Mouse (Mus musculus): ENCODE results near the gene Gtsf1l. TPM values are rescaled to one million over a fixed set of nuclear protein-coding genes. Genes with fewer than 3 reads are reported as not detected.

The Gtsf1l gene
- not detected for total RNA-seq (2021)
- long read RNA-seq, experiment 1, result 0 reads
- long read RNA-seq, experiment 2, result 0 reads

DNA sequence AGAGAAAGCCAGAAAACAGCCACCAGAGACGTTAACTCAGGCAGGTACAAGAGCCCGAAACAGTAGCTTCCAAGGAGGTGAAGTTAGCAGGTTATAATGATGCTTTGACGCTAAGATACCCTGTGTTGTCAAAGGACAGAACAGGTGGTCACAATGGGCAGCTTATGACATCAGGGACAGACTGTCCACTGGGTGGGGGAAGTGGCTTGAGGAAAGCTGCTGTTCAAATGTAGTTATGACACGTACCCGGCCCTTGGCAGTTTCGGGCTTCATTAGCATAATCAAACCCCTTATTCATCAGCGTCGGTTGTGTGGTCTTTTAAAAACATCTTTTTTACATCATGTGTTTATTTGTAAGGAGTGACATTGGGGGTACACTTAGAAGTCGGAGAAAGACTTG, at the start of gene Gtsf1l:
Gene Gtsf1l (minus strand): TSS at position 128 of the 400 bp plus-strand sequence.
- Histone ChIP-seq H3K4me3 (no peak within 1 kb of the TSS), H3K27ac (no peak within 1 kb of the TSS)
- TF ChIP-seq CTCF (conservative IDR thresholded peaks at IDR 0.05), result no peak
- DNase-seq (ENCODE audit: low spot score in 2 of 2), result no peak

DNA sequence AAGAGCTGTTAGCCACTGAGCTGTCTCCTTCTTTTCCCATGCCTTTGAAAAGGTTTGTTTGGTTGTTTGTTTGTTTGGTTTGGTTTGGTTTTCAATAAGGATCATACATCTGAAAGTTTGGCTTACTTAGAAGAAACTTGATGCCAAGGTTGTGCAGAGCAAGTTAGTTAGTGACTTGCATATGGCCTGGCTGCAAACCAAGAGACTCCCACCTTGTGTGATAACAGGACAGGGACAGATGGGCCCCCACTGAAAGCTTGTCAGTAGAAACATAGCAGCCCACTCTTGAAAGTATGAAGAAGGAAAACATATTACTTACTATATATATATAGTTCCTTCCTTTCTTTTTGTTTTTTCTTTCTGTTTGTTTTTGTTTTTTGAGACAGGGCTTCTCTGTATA, 49.3 kb upstream of the Gtsf1l start:
- Histone ChIP-seq H3K4me3 (no peak overlapping the region), H3K27ac (no peak overlapping the region)
- no peak for TF ChIP-seq CTCF (conservative IDR thresholded peaks at IDR 0.05)
- no peak for DNase-seq (ENCODE audit: low spot score in 2 of 2)

DNA sequence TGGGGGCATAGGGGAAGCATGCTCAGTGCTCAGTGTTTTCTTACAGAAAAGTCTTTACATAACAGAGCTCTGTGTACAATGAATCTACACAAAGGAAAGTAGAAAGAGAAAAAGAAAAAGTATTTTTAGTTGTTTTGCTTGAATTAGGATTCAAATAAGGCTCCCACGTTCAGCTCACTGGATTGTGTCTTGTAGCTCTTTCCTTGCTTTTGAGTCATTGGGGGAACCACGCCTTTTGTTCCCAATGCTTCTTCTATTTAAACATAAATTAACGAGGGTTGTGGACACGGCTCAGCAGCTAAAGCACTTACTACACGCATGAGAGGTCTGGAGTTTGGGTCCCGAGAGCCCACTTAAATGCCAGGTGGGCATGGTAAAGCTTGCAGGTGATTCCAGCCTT, 48.3 kb upstream of the Gtsf1l start:
- DNase-seq (ENCODE audit: low spot score in 2 of 2), result no peak
- H3K4me3 ChIP-seq, result no peak overlapping the region
- TF ChIP-seq CTCF (conservative IDR thresholded peaks at IDR 0.05), result no peak
- no peak overlapping the region for H3K27ac ChIP-seq

DNA sequence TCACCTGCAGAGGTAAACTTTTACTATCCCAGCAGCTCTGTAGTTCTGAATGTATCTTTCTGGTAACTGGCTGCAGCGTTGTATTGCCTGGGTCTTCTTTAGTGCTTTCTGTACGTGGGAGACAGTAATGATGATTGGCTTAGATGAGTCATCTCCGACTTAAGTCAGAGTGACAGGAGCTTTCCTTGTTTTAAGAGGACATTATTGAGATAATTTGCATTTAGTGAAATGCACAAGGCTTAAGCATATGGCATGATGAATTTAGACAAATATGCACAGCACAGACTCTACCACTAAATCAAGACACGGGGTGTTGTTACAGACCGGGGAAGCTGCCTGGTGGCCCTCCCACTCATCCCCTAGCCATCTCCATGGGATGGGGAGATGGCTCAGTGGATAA, 44.7 kb upstream of the Gtsf1l start:
- H3K27ac ChIP-seq, result no peak overlapping the region
- peak in 1 of 2 experiments; percentile 33 for DNase-seq (ENCODE audit: low spot score in 2 of 2)
- H3K4me3 ChIP-seq, result no peak overlapping the region
- TF ChIP-seq CTCF (conservative IDR thresholded peaks at IDR 0.05), result no peak

DNA sequence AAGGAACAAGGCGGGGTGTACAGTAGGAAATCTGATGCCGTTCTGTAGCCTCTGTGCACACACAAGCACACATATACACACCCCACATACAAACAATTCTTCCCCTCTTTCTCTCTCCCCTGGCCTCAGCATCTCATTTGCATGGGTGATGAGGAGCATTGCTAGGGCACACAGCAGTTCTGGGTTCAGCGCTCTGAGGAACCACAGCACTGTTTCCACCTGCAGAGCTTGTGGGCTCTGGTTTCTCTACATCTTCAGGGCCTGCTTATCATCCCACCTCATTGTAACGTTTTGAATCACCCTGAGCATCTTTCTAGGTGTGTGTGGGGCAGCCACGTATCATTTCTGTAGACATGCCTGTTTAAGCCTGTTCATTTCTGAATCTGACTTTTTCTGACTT, 43.2 kb upstream of the Gtsf1l start:
- TF ChIP-seq CTCF (conservative IDR thresholded peaks at IDR 0.05), result no peak
- no peak overlapping the region for H3K27ac ChIP-seq
- no peak for DNase-seq (ENCODE audit: low spot score in 2 of 2)
- H3K4me3 ChIP-seq, result no peak overlapping the region

DNA sequence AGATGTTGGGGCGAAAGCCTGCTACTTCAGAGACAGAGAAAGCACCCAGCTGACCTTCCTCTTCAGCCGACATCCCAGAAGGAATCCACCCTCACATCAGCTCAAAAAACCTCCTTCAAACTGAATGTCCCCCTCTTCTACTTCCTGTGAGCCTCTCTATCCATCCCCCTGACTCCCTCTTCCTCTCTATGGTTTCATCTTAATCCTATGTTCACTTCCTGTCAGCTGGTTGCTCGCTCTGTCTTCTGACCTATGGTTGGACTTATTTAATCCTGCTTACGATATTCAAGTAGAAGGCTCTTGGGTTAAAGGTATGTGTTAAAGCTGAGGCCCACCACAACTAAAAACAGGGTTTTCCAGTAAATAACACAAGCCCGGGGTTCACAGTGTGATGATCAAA, 35.8 kb upstream of the Gtsf1l start:
- H3K4me3 ChIP-seq, result no peak overlapping the region
- no peak for DNase-seq (ENCODE audit: low spot score in 2 of 2)
- H3K27ac ChIP-seq, result no peak overlapping the region
- TF ChIP-seq CTCF (conservative IDR thresholded peaks at IDR 0.05), result no peak

DNA sequence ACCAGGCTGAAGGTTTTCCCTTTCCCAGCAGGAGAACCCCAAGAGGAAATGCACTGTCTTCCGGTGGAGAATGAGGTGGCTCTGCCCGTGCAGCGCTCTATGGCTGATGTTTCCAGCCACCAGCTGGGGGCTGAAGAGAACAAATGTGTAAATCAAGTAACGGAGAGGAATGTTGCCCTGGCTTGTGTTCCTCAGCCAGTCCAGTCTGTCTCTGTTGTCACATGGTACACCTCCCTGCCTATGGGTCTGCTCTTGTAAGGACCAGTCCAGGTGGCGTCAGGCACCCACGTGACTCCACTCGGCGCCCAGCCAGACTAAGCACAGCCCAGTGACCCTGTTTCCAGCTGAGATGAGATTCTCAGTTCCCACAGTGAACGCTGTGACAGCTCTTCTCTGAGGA, 34.7 kb upstream of the Gtsf1l start:
- TF ChIP-seq CTCF (conservative IDR thresholded peaks at IDR 0.05), result no peak
- no peak overlapping the region for H3K27ac ChIP-seq
- no peak overlapping the region for H3K4me3 ChIP-seq
- no peak for DNase-seq (ENCODE audit: low spot score in 2 of 2)

DNA sequence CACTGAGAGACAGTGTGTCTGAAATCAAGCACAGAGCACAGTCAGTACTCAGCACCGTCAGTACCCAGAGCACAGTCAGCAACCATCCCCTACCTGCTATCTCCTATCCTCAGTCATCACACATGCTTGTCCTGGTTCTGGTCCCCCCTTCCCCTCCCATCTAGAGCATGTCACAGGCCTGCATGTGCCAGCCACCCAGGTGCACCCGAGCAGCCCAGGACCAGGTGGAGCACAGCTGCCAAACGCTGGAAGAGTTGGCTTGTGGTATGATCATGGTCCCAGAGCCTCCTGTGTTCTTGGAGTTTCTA, 33.7 kb upstream of the Gtsf1l start:
- H3K4me3 ChIP-seq, result no peak overlapping the region
- no peak for TF ChIP-seq CTCF (conservative IDR thresholded peaks at IDR 0.05)
- H3K27ac ChIP-seq, result no peak overlapping the region
- no peak for DNase-seq (ENCODE audit: low spot score in 2 of 2)

DNA sequence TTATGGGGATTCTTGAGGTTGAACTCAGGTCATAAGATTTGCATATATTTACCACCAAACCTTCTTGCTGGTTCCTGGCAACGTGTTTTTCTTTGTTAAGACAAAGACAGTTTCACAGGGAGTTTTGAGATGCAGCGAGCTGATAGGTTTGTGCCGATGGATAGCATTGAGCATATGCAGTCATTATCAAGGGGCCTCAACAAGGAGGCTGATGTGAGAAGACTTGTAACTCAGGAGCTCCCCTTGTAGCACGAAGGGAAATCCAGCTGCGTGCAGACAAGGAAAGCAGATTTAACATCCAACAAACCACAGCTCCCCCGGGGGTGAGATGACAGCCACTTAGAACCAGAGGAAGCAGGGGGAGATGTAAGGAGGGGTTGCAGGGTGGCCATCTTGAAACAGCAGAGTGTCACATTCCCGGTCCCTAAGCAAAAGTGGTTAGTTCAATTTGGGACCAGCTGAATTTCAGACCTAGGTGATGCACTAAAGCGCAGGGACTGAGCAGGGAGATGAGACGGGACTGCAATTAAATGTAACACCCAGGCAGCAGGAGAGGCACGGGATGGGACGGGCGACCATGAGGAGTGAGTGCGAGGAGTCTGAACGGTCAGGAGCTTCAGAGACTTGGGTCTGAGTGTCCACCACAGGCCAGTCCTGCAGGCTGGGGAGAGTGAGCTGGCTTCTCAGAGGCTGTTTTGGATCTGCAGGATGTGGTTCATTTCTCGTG, 33.1 kb upstream of the Gtsf1l start:
- DNase-seq (ENCODE audit: low spot score in 2 of 2), result no peak
- H3K27ac ChIP-seq, result no peak overlapping the region
- TF ChIP-seq CTCF (conservative IDR thresholded peaks at IDR 0.05), result no peak
- H3K4me3 ChIP-seq, result no peak overlapping the region

DNA sequence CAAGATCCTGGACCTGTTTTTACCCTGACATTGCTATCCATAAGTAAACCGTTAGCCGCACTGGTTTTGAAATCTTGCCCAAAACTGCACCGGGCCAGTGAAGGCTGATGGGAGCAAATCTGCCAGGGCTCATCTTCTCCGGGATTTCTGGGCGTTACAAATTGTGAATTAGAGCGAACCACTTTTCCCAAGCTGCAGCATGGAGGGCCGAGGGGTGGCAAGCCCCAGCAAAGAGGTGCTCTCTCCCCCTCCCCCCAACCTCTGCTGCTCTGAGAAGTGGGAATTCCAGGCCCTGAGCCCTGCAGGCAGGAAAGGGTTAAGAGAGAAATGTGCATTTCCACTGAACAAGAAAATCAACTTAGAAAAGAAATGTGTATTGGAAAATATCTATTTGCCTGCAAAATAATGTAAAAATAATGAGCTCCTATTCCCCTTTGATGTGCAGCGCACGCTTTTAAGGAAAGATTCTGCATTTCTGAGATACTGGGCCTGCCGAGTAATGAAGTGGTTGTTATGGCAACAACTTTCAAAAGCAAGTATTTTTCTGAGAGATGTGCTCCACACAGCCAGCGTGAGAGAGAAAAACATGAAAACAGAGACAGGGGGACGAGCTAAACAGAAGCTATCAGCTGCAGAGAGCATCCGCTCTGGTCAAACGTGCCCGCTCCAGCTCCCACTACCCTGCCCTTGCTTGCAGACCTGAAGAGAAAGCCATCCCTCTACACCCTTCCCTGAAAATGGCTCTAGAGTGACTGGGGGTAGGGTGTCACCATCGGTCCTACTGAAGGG, 24.0 kb upstream of the Gtsf1l start:
- no peak for TF ChIP-seq CTCF (conservative IDR thresholded peaks at IDR 0.05)
- no peak overlapping the region for H3K4me3 ChIP-seq
- H3K27ac ChIP-seq, result peak overlapping the region; percentile 24
- peak in 1 of 2 experiments; percentile 54 for DNase-seq (ENCODE audit: low spot score in 2 of 2)

DNA sequence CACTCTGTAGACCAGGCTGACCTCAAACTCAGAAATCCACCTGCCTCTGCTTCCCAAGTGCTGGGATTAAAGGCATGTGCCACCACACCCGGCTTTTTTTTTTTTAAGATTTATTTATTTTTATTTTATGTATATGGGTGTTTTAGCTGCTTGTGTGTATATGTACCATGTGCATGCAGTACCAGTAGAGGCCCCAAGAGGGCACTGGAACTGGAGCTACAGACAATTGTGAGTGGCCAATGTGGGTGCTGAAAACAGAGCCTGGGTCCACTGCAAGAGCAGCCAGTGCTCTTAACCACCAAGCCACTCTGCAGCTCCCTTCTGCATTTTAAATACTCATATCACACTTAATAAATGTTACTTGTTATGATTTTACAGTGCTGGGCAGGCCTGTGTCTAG, 23.1 kb upstream of the Gtsf1l start:
- H3K4me3 ChIP-seq, result no peak overlapping the region
- no peak for DNase-seq (ENCODE audit: low spot score in 2 of 2)
- no peak overlapping the region for H3K27ac ChIP-seq
- TF ChIP-seq CTCF (conservative IDR thresholded peaks at IDR 0.05), result peak; percentile 56

DNA sequence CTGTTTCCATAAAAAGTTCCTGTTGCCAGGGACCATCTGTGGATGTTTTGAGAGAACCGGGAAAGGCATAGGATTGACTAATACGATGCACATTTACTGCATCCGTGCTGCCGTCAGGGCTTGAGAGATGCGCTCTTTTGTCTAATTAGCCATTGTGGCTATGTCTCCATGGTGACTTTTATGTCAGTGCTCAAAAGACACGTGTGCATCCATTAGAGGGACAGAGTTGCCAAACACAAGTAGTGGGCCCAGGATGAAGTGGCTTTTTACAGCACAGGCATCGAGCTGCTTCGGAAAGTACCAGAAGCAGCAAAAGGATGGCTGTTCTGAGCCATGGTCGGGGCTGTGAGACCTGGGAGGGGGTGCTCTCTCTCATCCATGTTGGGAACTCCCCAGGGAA, 20.7 kb upstream of the Gtsf1l start:
- no peak for DNase-seq (ENCODE audit: low spot score in 2 of 2)
- no peak for TF ChIP-seq CTCF (conservative IDR thresholded peaks at IDR 0.05)
- Histone ChIP-seq H3K4me3 (no peak overlapping the region), H3K27ac (no peak overlapping the region)

DNA sequence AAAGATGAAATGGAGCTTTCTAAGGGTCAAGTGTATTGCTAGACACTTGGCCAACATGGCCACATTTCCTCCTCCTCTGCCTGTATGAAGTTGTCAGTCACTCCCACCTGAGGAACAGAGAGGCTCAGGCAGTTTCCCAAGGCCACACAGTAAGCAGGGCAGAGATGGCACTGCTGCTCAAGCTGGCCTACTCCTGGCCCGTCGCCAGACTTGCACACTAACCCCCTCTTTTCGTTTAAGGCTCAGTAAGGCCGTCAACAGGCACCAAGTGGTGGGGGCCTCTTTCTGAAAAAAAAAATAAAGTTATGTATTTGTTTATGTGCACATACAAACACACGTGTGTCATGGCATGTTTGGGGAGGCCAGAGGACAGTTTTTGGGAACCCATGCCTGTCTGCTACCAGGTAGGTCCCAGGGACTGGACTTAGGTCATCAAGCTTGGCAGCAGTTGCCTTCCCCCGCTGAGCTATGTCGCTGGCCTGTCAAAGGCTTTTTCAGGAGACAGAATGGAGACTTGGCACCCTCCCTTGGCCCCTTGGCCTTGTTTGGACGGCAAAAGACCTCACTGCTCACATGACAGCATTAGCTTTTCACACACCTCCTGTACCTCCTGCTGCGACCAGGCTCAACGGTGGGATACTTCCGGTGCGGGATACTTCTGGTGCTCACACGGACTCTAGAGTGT, 16.6 kb upstream of the Gtsf1l start:
- no peak overlapping the region for H3K4me3 ChIP-seq
- no peak for DNase-seq (ENCODE audit: low spot score in 2 of 2)
- no peak for TF ChIP-seq CTCF (conservative IDR thresholded peaks at IDR 0.05)
- no peak overlapping the region for H3K27ac ChIP-seq

Measured in layer of hippocampus, adult 2 months (tissue).